ENCODE assay signal across 8 mouse cellular contexts in the genomic region with DNA sequence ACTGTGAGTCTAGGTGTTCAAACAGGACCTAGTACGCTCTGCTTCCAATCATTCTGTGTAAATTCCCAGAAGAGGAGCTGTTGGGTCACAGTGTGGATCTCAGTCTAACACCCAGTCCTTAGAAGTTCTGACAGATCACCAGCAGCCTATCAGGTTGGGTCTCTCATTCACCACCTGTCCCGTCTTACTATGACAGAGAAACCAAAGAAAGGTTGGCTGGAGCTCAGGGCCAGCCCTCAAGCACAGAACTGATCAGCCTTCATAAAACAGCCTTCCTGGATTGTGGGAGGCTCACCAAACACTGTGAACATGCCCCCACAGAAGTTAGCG.
DNase-seq lines count a peak whose midpoint lies in the region; ATAC-seq and TF ChIP-seq lines count a peak whose summit lies in the region.

No protein-coding gene starts in this region.

- H3K9ac ChIP-seq in heart, adult 2 months (ENCODE audit: low read depth, low read length) = peak overlapping the region; percentile 83
- peak overlapping the region; percentile 77 for H3K9ac ChIP-seq in liver, embryonic 13.5 days

- peak overlapping the region; percentile 95 for H3K27ac ChIP-seq in heart, adult 2 months
- H3K27ac ChIP-seq in thymus, adult 2 months (ENCODE audit: control insufficient read depth, insufficient read depth, low read length) = no peak overlapping the region
- peak overlapping the region; percentile 90 for H3K27ac ChIP-seq in liver, embryonic 13.5 days

- TF ChIP-seq POLR2A in heart, adult 2 months (IDR thresholded peaks at IDR 0.05; ENCODE audit: insufficient read depth, low read depth, low read length) = no peak
- no peak for TF ChIP-seq POLR2A in thymus, adult 2 months (IDR thresholded peaks at IDR 0.05; ENCODE audit: control insufficient read depth, extremely low read depth, insufficient read depth, low read length, poor library complexity)

- H3K36me3 ChIP-seq in heart, adult 2 months (ENCODE audit: control insufficient read depth, insufficient read depth, low read length) = peaks cover 8% of the 10 kb centered on the region; the same call in 1 of the 2 replicates
- no peaks in the 10 kb centered on the region for H3K36me3 ChIP-seq in thymus, adult 2 months (ENCODE audit: control insufficient read depth, insufficient read depth, low read length)
- peaks cover 7% of the 10 kb centered on the region; the same call in 1 of the 2 replicates for H3K36me3 ChIP-seq in liver, embryonic 13.5 days

- intact Hi-C loops in heart, adult 2 months (cut with DNase I) = loop anchor here (5.0 kb wide), 1 partner anchor 146 kb away; no protein-coding TSS in a partner anchor

- H3K79me2 ChIP-seq in heart, adult 2 months (replicated peaks; ENCODE audit: control insufficient read depth, insufficient read depth, low read length) = peaks cover 14% of the 10 kb centered on the region

- peaks cover 52% of the 10 kb centered on the region for H3K4me1 ChIP-seq in heart, adult 2 months (ENCODE audit: control insufficient read depth, insufficient read depth, low read length)
- peaks cover 57% of the 10 kb centered on the region for H3K4me1 ChIP-seq in thymus, adult 2 months (replicated peaks; ENCODE audit: control insufficient read depth, insufficient read depth, low read length)
- H3K4me1 ChIP-seq in liver, embryonic 13.5 days (replicated peaks) = peaks cover 82% of the 10 kb centered on the region

- H3K4me3 ChIP-seq in heart, adult 2 months = peak overlapping the region; percentile 55
- H3K4me3 ChIP-seq in thymus, adult 2 months (ENCODE audit: control insufficient read depth, insufficient read depth, low read length) = peak overlapping the region; percentile 74
- peak overlapping the region; percentile 64 for H3K4me3 ChIP-seq in liver, embryonic 13.5 days (replicated peaks)

- 40% methylated on average over 3 of the region's 3 CpGs for WGBS in heart, adult 2 months
- 40% methylated on average over 3 of the region's 3 CpGs for WGBS in thymus, adult 2 months
- WGBS in liver, embryonic 13.5 days (ENCODE audit: insufficient replicate concordance) = 55% methylated on average over 3 of the region's 3 CpGs

- no peak for ATAC-seq in liver, embryonic 13.5 days (ENCODE audit: low read depth)

- TF ChIP-seq EP300 in heart, adult 2 months (IDR thresholded peaks at IDR 0.05; ENCODE audit: insufficient read depth, low read depth, low read length) = no peak

- H3K9me3 ChIP-seq in liver, embryonic 13.5 days (replicated peaks) = no peaks in the 10 kb centered on the region

- TF ChIP-seq CTCF in heart, adult 2 months (IDR thresholded peaks at IDR 0.05) = no peak
- no peak for TF ChIP-seq CTCF in thymus, adult 2 months (IDR thresholded peaks at IDR 0.05; ENCODE audit: borderline replicate concordance, control insufficient read depth, extremely low read depth, insufficient read depth, low read length, poor library complexity)

- H3K4me2 ChIP-seq in liver, embryonic 13.5 days = peak overlapping the region; percentile 85

- no peaks in the 10 kb centered on the region for H3K27me3 ChIP-seq in heart, adult 2 months (ENCODE audit: control insufficient read depth, insufficient read depth, low read length)
- H3K27me3 ChIP-seq in thymus, adult 2 months (ENCODE audit: control insufficient read depth, insufficient read depth, low read length) = no peaks in the 10 kb centered on the region
- H3K27me3 ChIP-seq in liver, embryonic 13.5 days = no peaks in the 10 kb centered on the region

- DNase-seq in heart, adult 2 months = no peak
- no peak for DNase-seq in heart, adult 11 months
- no peak for DNase-seq in thymus, adult 2 months
- DNase-seq in thymus, adult 18-20 months = no peak
- DNase-seq in liver, embryonic 13.5 days = no peak
- no peak for DNase-seq in urinary bladder, postnatal 25 days (ENCODE audit: low spot score)
- no peak for DNase-seq in cerebellum, adult 9-10 months
- DNase-seq in kidney, postnatal 36 days = no peak
